Comparison of ENCODE assay signal across 10 mouse cellular contexts in genomic region chr11:61147300-61147683, GRCm38 (mm10). TPM values are rescaled to one million over a fixed set of nuclear protein-coding genes. Genes with fewer than 3 reads are reported as not detected.
DNase-seq lines count a peak whose midpoint lies in the region; ATAC-seq and TF ChIP-seq lines count a peak whose summit lies in the region.
"Had no signal": no experiment of that assay in that cellular context is flagged by ENCODE, and none has a peak within 500 bp of the region (broad histone marks: within the 10 kb centered on the region; RNA-seq: fewer than 3 reads in every experiment).

No protein-coding gene starts in this region.

- peak; percentile 50 for DNase-seq in gastrocnemius, adult 2 months
- DNase-seq in gastrocnemius, postnatal 25 days: no peak
- peak; percentile 55 for DNase-seq in adrenal gland, postnatal 10 days
- peak; percentile 51 for DNase-seq in lung, postnatal 10 days
- DNase-seq in right cerebral cortex, postnatal 25 days: peak; percentile 30
- DNase-seq in spleen, adult 12 weeks (ENCODE audit: low spot score): no peak

- WGBS in embryonic facial prominence, embryonic 12.5 days: 6% methylated on average over 32 of the region's 32 CpGs
- 2% methylated on average over 32 of the region's 32 CpGs for WGBS in hindbrain, embryonic 15.5 days

- peak; percentile 22; the same call in 1 of the 2 replicates for ATAC-seq in embryonic facial prominence, embryonic 12.5 days (ENCODE audit: insufficient number of reproducible peaks, insufficient read depth, low FRiP score, low TSS enrichment)
- peak; percentile 83 for ATAC-seq in hindbrain, embryonic 15.5 days (ENCODE audit: low FRiP score, low read depth)

- no peaks in the 10 kb centered on the region for H3K9me3 ChIP-seq in embryonic facial prominence, embryonic 12.5 days
- no peaks in the 10 kb centered on the region for H3K9me3 ChIP-seq in hindbrain, embryonic 15.5 days

- H3K36me3 ChIP-seq in embryonic facial prominence, embryonic 12.5 days: peaks cover 10% of the 10 kb centered on the region
- peaks cover 9% of the 10 kb centered on the region for H3K36me3 ChIP-seq in hindbrain, embryonic 15.5 days

- peaks cover 4% of the 10 kb centered on the region; the same call in 1 of the 2 replicates for H3K4me1 ChIP-seq in embryonic facial prominence, embryonic 12.5 days
- H3K4me1 ChIP-seq in hindbrain, embryonic 15.5 days (replicated peaks): peaks cover 13% of the 10 kb centered on the region

- TF ChIP-seq CTCF in gastrocnemius, adult 2 months (IDR thresholded peaks at IDR 0.05): peak; percentile 19; the same call in 1 of the 2 replicates

- no peak overlapping the region for H3K27ac ChIP-seq in gastrocnemius, adult 2 months
- no peak overlapping the region for H3K27ac ChIP-seq in embryonic facial prominence, embryonic 12.5 days
- H3K27ac ChIP-seq in hindbrain, embryonic 15.5 days (replicated peaks): no peak overlapping the region

- H3K27me3 ChIP-seq in embryonic facial prominence, embryonic 12.5 days: peaks cover 25% of the 10 kb centered on the region
- no peaks in the 10 kb centered on the region for H3K27me3 ChIP-seq in hindbrain, embryonic 15.5 days

- peak overlapping the region; percentile 46; the same call in 1 of the 2 replicates for H3K9ac ChIP-seq in embryonic facial prominence, embryonic 12.5 days
- H3K9ac ChIP-seq in hindbrain, embryonic 15.5 days: peak overlapping the region; percentile 42; the same call in 1 of the 2 replicates

- H3K4me3 ChIP-seq in gastrocnemius, adult 2 months: peak overlapping the region; percentile 59
- peak overlapping the region; percentile 37 for H3K4me3 ChIP-seq in embryonic facial prominence, embryonic 12.5 days
- peak overlapping the region; percentile 43 for H3K4me3 ChIP-seq in hindbrain, embryonic 15.5 days
- H3K4me3 ChIP-seq: erythroblast, embryonic 14.5 days had no signal

- intact Hi-C loops in gastrocnemius, adult 2 months (cut with DNase I): no loop called here

- H3K4me2 ChIP-seq in embryonic facial prominence, embryonic 12.5 days (replicated peaks): peak overlapping the region; percentile 71
- peak overlapping the region; percentile 89 for H3K4me2 ChIP-seq in hindbrain, embryonic 15.5 days

RNA-seq across cellular contexts. Expression of gene Tnfrsf13b, which starts 20.7 kb away (rescaled TPM):
- total RNA-seq in gastrocnemius, adult 2 months (2021): under 1 TPM; 0.13 to 0.22 TPM
- total RNA-seq in gastrocnemius, postnatal 25 days (2021): under 1 TPM; 0.20 to 0.75 TPM
- total RNA-seq in adrenal gland, postnatal 10 days (2021): 1 to 10 TPM; 1.8 to 2.5 TPM
- 1.0 and 1.1 TPM in 2 replicates for polyA plus RNA-seq in embryonic facial prominence, embryonic 12.5 days (2016; fragmentation: Nextera tagmentation; extraction: Ambion mirVana)
- polyA plus RNA-seq in hindbrain, embryonic 15.5 days (2015; fragmentation: Nextera tagmentation; extraction: Ambion mirVana): 1.3 and 1.4 TPM in 2 replicates
- polyA plus RNA-seq: C2C12 had no signal

RNA-seq across cellular contexts. Expression of gene Usp22, which starts 27.6 kb away (rescaled TPM):
- total RNA-seq in gastrocnemius, adult 2 months (2021): 10 to 100 TPM; 13.4 to 16.7 TPM
- total RNA-seq in gastrocnemius, postnatal 25 days (2021): 10 to 100 TPM; 14.0 TPM
- 10 to 100 TPM; 60.6 to 70.6 TPM for total RNA-seq in adrenal gland, postnatal 10 days (2021)
- polyA plus RNA-seq in embryonic facial prominence, embryonic 12.5 days (2016; fragmentation: Nextera tagmentation; extraction: Ambion mirVana): 212 and 221 TPM in 2 replicates
- polyA plus RNA-seq in hindbrain, embryonic 15.5 days (2015; fragmentation: Nextera tagmentation; extraction: Ambion mirVana): 367 and 410 TPM in 2 replicates

Comparison
In these comparisons a context has a peak if more than half of its experiments do, and no peak if none do; other contexts are left out.
1. DNase-seq: peak in gastrocnemius, adult 2 months (single experiment), adrenal gland, postnatal 10 days (single experiment), lung, postnatal 10 days (single experiment) and right cerebral cortex, postnatal 25 days (single experiment); none in gastrocnemius, postnatal 25 days (single experiment) and spleen, adult 12 weeks (single experiment).
2. Peak in every context shown above with its lines, with median percentiles within 50 percentile points of each other: H3K4me3 ChIP-seq.